Mouse (Mus musculus): ENCODE measurements around the gene Phlda2. TPM values are rescaled to one million over a fixed set of nuclear protein-coding genes. Genes with fewer than 3 reads are reported as not detected.
A peak's percentile ranks its signal among the peaks of the same experiment; 100 is the strongest.
"Not testable (repeated sequence)": the region's sequence is repeated elsewhere in the genome, so short reads cannot be mapped to it uniquely, and the experiment has no call there.

The Phlda2 gene
- total RNA-seq (2021), result not detected
- long read RNA-seq, experiment 1, result 0 reads
- long read RNA-seq, experiment 2, result 0 reads

- no peak within 1 kb of the TSS for H3K27ac ChIP-seq
- intact Hi-C loops (cut with DNase I), result no loop called here
- peak within 1 kb of the TSS; percentile 38 for H3K4me3 ChIP-seq
- DNase-seq (ENCODE audit: extremely low spot score in 1 of 2, low spot score in 2 of 2), result no peak
- TF ChIP-seq CTCF (IDR thresholded peaks at IDR 0.05), result no peak
These were observed at the start of gene Phlda2 for GRCm38 (mm10) chr7:143502418-143503200. Gene Phlda2, minus strand, starts transcription at chr7:143503150.

GRCm38 (mm10) chr7:143549588-143550220, 46.8 kb upstream of the Phlda2 start:
- Histone ChIP-seq H3K4me3 (peak overlapping the region; percentile 86), H3K27ac (peak overlapping the region; percentile 71)
- no peak for TF ChIP-seq CTCF (IDR thresholded peaks at IDR 0.05)
- intact Hi-C loops (cut with DNase I), result no loop called here
- DNase-seq (ENCODE audit: extremely low spot score in 1 of 2, low spot score in 2 of 2), result no peak

GRCm38 (mm10) chr7:143548976-143549457, 46.1 kb upstream of the Phlda2 start, which contains the start of gene Nap1l4:
Gene Nap1l4, minus strand, starts transcription at chr7:143549106.
- peak; percentile 100 for DNase-seq (ENCODE audit: extremely low spot score in 1 of 2, low spot score in 2 of 2)
- intact Hi-C loops (cut with DNase I), result no loop called here
- TF ChIP-seq CTCF (IDR thresholded peaks at IDR 0.05), result no peak; the same call in 1 of the 2 replicates
- H3K27ac ChIP-seq, result peak within 1 kb of the TSS; percentile 71
- H3K4me3 ChIP-seq, result peak within 1 kb of the TSS; percentile 86

GRCm38 (mm10) chr7:143548231-143548961, 45.4 kb upstream of the Phlda2 start:
- peak overlapping the region; percentile 86 for H3K4me3 ChIP-seq
- no peak for TF ChIP-seq CTCF (IDR thresholded peaks at IDR 0.05)
- no peak for DNase-seq (ENCODE audit: extremely low spot score in 1 of 2, low spot score in 2 of 2)
- peak overlapping the region; percentile 71 for H3K27ac ChIP-seq
- intact Hi-C loops (cut with DNase I), result no loop called here

- DNase-seq (ENCODE audit: extremely low spot score in 1 of 2, low spot score in 2 of 2), result no peak
- no peak for TF ChIP-seq CTCF (IDR thresholded peaks at IDR 0.05)
- intact Hi-C loops (cut with DNase I), result no loop called here
- no peak overlapping the region for H3K27ac ChIP-seq
- no peak overlapping the region for H3K4me3 ChIP-seq
These were observed 43.6 kb upstream of the Phlda2 start for GRCm38 (mm10) chr7:143546554-143546953.

- intact Hi-C loops (cut with DNase I), result no loop called here
- H3K4me3 ChIP-seq, result no peak overlapping the region
- no peak overlapping the region for H3K27ac ChIP-seq
- TF ChIP-seq CTCF (IDR thresholded peaks at IDR 0.05), result peak; percentile 63
- DNase-seq (ENCODE audit: extremely low spot score in 1 of 2, low spot score in 2 of 2), result peak in 1 of 2 experiments; percentile 20
These were observed 41.4 kb upstream of the Phlda2 start for GRCm38 (mm10) chr7:143544368-143544767.

- DNase-seq (ENCODE audit: extremely low spot score in 1 of 2, low spot score in 2 of 2), result no peak
- Histone ChIP-seq H3K27ac (no peak overlapping the region), H3K4me3 (no peak overlapping the region)
- no peak for TF ChIP-seq CTCF (IDR thresholded peaks at IDR 0.05)
- intact Hi-C loops (cut with DNase I), result no loop called here
These were observed 35.7 kb upstream of the Phlda2 start for GRCm38 (mm10) chr7:143538671-143539070.

- intact Hi-C loops (cut with DNase I); DNase-seq (ENCODE audit: extremely low spot score in 1 of 2, low spot score in 2 of 2); H3K4me3 ChIP-seq; H3K27ac ChIP-seq: not testable (repeated sequence)
These were observed 35.3 kb upstream of the Phlda2 start for GRCm38 (mm10) chr7:143538229-143538628.

GRCm38 (mm10) chr7:143536251-143536650, 33.3 kb upstream of the Phlda2 start:
- Histone ChIP-seq H3K27ac (no peak overlapping the region), H3K4me3 (no peak overlapping the region)
- DNase-seq (ENCODE audit: extremely low spot score in 1 of 2, low spot score in 2 of 2), result no peak
- intact Hi-C loops (cut with DNase I), result no loop called here
- no peak for TF ChIP-seq CTCF (IDR thresholded peaks at IDR 0.05)

GRCm38 (mm10) chr7:143533284-143533683, 30.3 kb upstream of the Phlda2 start:
- DNase-seq (ENCODE audit: extremely low spot score in 1 of 2, low spot score in 2 of 2), result no peak
- no peak for TF ChIP-seq CTCF (IDR thresholded peaks at IDR 0.05)
- intact Hi-C loops (cut with DNase I), result no loop called here
- H3K27ac ChIP-seq, result no peak overlapping the region
- no peak overlapping the region for H3K4me3 ChIP-seq

- no peak overlapping the region for H3K4me3 ChIP-seq
- intact Hi-C loops (cut with DNase I), result no loop called here
- no peak for DNase-seq (ENCODE audit: extremely low spot score in 1 of 2, low spot score in 2 of 2)
- no peak for TF ChIP-seq CTCF (IDR thresholded peaks at IDR 0.05)
- no peak overlapping the region for H3K27ac ChIP-seq
These were observed 29.5 kb upstream of the Phlda2 start for GRCm38 (mm10) chr7:143532410-143532809.

GRCm38 (mm10) chr7:143519333-143519732, 16.4 kb upstream of the Phlda2 start:
- no peak overlapping the region for H3K4me3 ChIP-seq
- intact Hi-C loops (cut with DNase I), result no loop called here
- no peak for DNase-seq (ENCODE audit: extremely low spot score in 1 of 2, low spot score in 2 of 2)
- TF ChIP-seq CTCF (IDR thresholded peaks at IDR 0.05), result no peak
- H3K27ac ChIP-seq, result no peak overlapping the region
